Mouse (Mus musculus) ES-Bruce4 (cell line): ENCODE data around the gene Thoc5. TPM values are rescaled to one million over a fixed set of nuclear protein-coding genes. Genes with fewer than 3 reads are reported as not detected.

ENCODE experiments used
- H3K27ac ChIP-seq: 2 replicates; pipeline ENCODE4 v1.5.1; 2012; ENCODE audit warnings: low read length, inconsistent platforms; ENCODE audit not compliant: insufficient read depth
- H3K27me3 ChIP-seq: 2 replicates; pipeline ENCODE4 v1.6.1; 2012; ENCODE audit warnings: mild to moderate bottlenecking, low read length, inconsistent platforms; ENCODE audit not compliant: control insufficient read depth, poor library complexity, insufficient read depth, severe bottlenecking
- H3K36me3 ChIP-seq: 2 replicates; pipeline ENCODE4 v1.6.1; 2012; ENCODE audit warnings: inconsistent platforms, mild to moderate bottlenecking, low read length, moderate library complexity; ENCODE audit not compliant: control insufficient read depth, poor library complexity, insufficient read depth, severe bottlenecking
- H3K4me1 ChIP-seq: one replicate; pipeline ENCODE4 v1.8.1; 2011; ENCODE audit warnings: low read length; ENCODE audit not compliant: control insufficient read depth, insufficient read depth
- H3K4me3 ChIP-seq: 2 replicates; pipeline ENCODE4 v1.5.1; 2011; ENCODE audit warnings: low read depth, mild to moderate bottlenecking, low read length
- H3K9ac ChIP-seq: 2 replicates; pipeline ENCODE4 v1.6.1; 2012; ENCODE audit warnings: low read depth, mild to moderate bottlenecking, inconsistent platforms; ENCODE audit not compliant: poor library complexity, severe bottlenecking
- H3K9me3 ChIP-seq: replicated peaks from 2 replicates; pipeline ENCODE4 v1.6.1; 2012; ENCODE audit warnings: mild to moderate bottlenecking, low read length, inconsistent platforms; ENCODE audit not compliant: control insufficient read depth, poor library complexity, insufficient read depth, severe bottlenecking
- CTCF ChIP-seq: IDR thresholded peaks from one replicate; pipeline ENCODE4 v1.8.1; 2011; ENCODE audit warnings: low read depth, low read length
- EP300 ChIP-seq: IDR thresholded peaks from 2 replicates; pipeline ENCODE4 v1.6.1; 2011; ENCODE audit warnings: low read depth, low read length; ENCODE audit not compliant: insufficient read depth
- polyA plus RNA-seq: library from polyadenylated mRNA; stranded (reverse); fragments of >200 nt; gene quantifications from 2 replicates; pipeline ENCODE4 v1.2.4, GENCODE M21; 2011; ENCODE audit warnings: low read depth; ENCODE audit not compliant: missing spikeins, insufficient read depth, insufficient read length

The Thoc5 gene
- polyA plus RNA-seq, 1 experiment, result 51.3 TPM

DNA sequence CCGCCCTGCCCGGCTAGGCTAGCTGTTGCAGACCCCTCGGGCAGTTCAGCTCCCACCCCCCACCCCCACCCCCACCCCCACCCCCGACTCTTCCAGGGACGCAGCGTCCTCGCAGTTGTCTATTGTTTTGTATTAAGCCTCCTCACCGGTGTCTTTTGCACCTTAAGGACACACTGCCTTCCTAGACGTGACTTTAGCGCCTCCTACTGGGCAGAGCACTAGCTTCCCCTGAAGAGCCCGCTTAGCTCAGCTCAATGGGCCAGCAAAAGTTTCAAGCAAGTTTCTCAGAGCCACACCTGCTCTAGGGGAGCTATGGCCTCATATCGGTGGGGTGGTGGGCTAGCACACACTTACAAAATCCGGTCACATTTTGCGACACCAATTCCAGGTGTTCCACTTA lies 80.5 kb downstream of the Thoc5 start:
- no peaks in the 10 kb centered on the region for H3K27me3 ChIP-seq
- no peak overlapping the region for H3K4me3 ChIP-seq
- H3K36me3 ChIP-seq, result no peaks in the 10 kb centered on the region
- no peak overlapping the region for H3K9ac ChIP-seq
- no peaks in the 10 kb centered on the region for H3K9me3 ChIP-seq
- TF ChIP-seq EP300 (no peak), CTCF (peak; percentile 89)
- no peak overlapping the region for H3K27ac ChIP-seq
- H3K4me1 ChIP-seq, result no peaks in the 10 kb centered on the region

Other genes starting within 250 kb of the Thoc5 start
- 245 and 325 TPM in 2 replicates for gene Uqcr10, start 191.0 kb upstream of the Thoc5 start, polyA plus RNA-seq
- 15.3 and 19.3 TPM in 2 replicates for gene Zmat5, start 190.6 kb upstream of the Thoc5 start, polyA plus RNA-seq
- 3.1 and 3.5 TPM in 2 replicates for gene Cabp7, start 148.5 kb upstream of the Thoc5 start, polyA plus RNA-seq
- 77.7 and 81.5 TPM in 2 replicates for gene Nf2, start 45.8 kb upstream of the Thoc5 start, polyA plus RNA-seq
- 83.4 and 91.2 TPM in 2 replicates for gene Nipsnap1, start 21.4 kb upstream of the Thoc5 start, polyA plus RNA-seq
- 1.5 and 2.2 TPM in 2 replicates for gene Nefh, start 52.7 kb downstream of the Thoc5 start, polyA plus RNA-seq
- 55.4 and 61.2 TPM in 2 replicates for gene Ap1b1, start 91.5 kb downstream of the Thoc5 start, polyA plus RNA-seq
- gene Rasl10a, start 162.8 kb downstream of the Thoc5 start, polyA plus RNA-seq, result 4.2 and 4.4 TPM in 2 replicates
- gene Gas2l1, start 170.0 kb downstream of the Thoc5 start, polyA plus RNA-seq, result 28.4 and 31.8 TPM in 2 replicates
- gene Rhbdd3, start 203.6 kb downstream of the Thoc5 start, polyA plus RNA-seq, result 18.3 and 20.3 TPM in 2 replicates
- 1,045 and 1,093 TPM in 2 replicates for gene Ewsr1, start 203.9 kb downstream of the Thoc5 start, polyA plus RNA-seq